Mouse (Mus musculus): ENCODE measurements around the gene Nub1.

Nub1 gene

DNA sequence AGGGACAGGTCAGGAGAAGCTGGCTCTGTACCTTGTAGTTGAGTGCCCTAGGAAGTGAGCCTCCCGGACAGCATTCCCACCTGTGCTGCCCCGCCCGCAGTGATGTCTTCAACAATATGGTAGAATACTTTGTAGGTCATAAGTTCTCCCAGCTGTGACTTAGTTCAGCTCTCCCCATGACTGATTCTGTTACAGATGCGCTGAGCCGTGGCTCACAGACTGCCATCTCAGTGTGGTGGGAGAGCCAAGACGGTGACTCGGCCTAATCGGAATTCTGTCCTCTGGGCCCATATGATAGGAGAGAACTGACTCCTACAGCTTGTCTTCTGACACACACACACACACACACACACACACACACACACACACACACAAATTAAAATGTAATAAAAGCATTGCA, 19.3 kb downstream of the Nub1 start:
- no peak for DNase-seq

- no peak for DNase-seq
Measured at GRCm38 (mm10) chr5:24709962-24710361, 24.6 kb downstream of the Nub1 start.

DNA sequence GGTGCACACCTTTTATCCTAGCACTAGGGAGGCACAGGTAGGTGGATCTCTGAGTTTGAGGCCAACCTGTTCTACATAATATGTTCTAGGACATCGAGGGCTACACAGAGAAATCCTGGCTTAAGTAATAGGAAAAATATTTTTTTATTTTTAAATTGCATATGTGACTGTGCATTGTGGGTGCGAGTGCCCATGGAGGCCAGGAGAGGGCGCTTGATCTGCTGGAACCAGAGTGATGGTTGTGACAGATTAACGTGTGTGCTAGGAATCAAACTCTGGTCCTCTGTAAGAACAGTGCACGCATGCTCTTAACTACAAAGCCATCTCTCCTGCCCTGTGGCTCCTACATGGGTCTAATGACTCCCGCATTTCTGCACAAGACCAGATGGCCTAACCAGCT, 26.3 kb downstream of the Nub1 start:
- DNase-seq: no peak

GRCm38 (mm10) chr5:24713199-24713598, 27.9 kb downstream of the Nub1 start:
- no peak for DNase-seq

DNA sequence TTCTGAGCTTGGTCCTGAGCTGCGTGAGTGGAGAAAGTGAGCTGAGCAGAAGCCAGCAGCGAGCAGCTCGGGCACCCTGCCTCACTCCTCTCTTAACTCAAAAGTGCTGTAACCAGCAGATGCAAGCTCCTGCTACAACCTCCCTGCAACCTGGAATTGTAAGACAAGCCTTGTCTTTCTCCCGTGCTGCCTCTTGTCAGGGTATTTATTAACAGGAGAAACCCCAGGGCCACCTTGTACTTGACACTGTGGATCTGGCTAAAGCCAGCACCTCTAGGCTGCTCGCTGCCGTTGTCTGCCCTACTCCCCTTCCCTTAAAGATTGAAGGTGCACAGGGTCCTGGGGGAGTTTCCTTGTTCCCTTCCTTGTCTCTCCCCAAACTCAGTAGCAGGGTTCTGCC, 28.7 kb downstream of the Nub1 start:
- peak; percentile 22 to 38 for DNase-seq

DNA sequence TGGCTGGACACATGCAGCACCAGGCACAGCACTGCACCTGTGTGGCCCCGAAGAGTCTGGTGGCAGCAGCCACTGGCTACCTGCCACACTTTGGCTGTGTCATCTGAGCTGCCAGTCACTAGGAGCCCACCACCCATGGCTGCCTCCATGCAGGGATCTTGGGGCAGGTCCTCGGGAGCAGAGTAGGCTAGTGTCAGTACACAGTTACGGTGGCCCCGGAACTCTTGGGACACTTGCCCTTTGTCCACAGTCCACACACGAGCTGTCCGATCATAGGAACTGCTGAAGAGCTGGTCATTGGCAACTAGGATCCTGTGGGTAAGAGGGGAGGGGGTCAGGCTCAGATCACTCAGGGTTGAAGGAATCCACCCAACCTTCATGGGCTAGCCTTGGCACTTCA, 32.7 kb downstream of the Nub1 start:
- no peak for DNase-seq

- no peak for DNase-seq
Measured at GRCm38 (mm10) chr5:24719852-24720251, 34.5 kb downstream of the Nub1 start.

DNA sequence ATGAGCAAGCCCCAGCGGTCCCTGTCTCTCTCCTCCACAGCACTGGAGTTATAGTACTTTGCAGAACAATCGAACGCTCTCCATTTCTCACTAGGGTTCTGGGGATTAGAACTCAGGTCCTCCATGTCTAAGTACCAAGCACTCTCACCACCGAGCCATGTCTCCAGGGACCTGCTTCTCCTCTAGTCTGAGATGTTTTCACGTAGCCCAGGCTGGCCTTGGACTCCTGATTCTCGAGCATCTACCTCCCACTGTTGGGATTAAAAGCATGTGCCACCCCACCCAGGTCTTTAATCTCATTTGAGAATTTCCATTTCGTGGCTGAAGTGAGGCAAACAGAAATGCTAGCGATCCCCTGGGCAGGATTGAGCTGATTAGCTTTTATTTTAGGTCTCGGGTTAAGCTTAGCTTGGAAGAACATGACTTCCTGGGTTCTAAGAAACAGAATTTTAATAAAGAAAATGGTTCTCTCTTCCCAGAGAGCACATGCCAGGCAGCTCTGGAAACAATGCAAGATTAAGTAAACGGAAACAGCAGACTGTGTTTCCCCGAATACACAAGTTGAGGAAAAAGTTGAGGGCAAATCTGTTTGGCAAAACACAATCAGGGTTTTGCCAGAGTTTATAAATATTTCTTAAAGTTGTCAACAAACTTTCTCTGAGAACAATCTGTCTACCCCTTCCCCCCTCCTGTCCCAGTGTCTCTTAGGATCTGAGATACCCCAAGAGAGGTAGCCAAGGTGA, 38.4 kb downstream of the Nub1 start:
- no peak for DNase-seq

DNA sequence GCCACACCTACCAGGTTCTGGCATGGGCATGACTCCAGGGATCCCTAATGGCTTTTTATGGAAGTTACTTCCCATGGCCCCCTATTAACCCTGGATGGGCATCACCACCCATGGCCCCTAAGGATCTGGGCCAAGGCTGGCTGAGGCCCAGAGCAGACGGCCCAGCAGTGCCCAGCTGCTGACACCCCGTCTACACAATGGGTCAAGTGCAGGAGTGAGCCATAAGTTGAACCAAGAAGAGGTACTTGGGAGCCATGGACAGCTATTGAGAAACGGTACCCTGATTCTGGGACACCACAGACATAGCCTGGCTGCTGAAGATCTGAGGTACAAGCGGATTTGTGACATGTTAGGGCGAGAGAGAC, 38.9 kb downstream of the Nub1 start:
- DNase-seq: no peak

- no peak for DNase-seq
Measured at GRCm38 (mm10) chr5:24724805-24725204, 39.5 kb downstream of the Nub1 start.

- peak in 1 of 2 experiments; percentile 23 for DNase-seq
Measured at GRCm38 (mm10) chr5:24725897-24726296, 40.6 kb downstream of the Nub1 start.

DNA sequence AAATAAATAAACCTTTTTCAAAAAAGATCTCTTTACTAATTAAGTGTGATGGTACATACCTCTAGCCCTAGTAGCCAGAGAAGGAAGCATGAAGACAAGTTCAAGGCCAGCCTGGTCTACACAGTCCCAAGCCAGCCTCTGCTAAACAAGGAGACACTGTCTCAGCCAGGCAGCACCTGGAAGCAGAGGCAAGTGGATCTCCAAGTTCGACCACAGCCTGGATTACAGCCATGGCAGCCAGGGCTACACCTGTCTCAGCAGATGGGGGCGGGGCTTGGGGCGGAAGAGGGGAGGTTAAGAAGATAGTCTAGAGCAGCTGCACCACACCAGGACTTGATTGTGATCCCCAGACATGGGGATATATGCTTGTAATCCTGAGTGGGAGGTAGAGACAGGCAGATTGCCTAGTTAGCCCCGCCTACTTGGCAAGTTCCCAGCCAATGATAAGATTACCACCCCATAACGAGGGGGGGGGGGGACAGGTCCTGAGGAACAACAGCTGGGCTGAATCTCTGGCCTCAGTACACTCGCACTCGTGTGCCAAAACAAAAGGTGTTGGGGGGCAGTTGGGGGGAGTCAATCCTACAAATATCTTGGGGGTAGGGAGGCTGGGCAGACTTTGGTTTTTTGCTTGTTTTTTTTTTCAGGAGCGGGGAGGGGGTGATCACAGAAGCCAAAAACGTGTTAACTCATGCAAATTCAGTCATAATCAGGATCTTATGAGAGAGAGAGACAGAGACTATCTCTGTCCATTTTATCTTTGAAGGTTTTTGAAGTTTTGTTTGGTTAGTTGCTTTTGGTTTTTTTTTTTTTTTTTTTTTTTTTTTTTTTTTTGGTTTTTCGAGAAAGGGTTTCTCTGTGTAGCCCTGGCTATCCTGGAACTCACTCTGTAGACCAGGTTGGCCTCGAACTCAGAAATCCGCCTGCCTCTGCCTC, 41.8 kb downstream of the Nub1 start:
- no peak for DNase-seq

- no peak for DNase-seq
Measured at GRCm38 (mm10) chr5:24729797-24730487, 44.6 kb downstream of the Nub1 start.

- no peak for DNase-seq
Measured at GRCm38 (mm10) chr5:24730488-24730871, 45.1 kb downstream of the Nub1 start, which contains the start of gene Wdr86. Wdr86 (minus strand) TSS chr5:24730727.

DNA sequence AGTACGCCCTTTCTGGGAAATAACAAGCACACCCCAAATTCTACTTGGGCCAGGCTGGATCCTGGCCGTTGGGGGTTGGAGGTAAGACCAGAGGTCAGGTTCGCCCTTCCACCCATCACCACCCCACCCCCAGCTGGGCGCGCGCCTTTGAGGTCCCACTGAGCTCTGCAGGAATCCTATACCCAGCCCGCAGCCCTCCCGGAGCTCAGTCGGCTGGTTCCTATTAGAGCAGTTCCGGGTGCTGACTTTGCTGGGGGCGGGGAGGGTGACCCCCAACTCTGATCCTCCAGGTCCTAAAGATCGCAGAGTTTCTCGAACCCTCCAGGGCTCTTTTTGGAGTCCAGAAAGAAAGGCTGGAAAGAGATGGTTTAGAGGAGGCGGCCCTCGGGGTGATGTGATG, 45.7 kb downstream of the Nub1 start:
- no peak for DNase-seq

GRCm38 (mm10) chr5:24733134-24733533, 47.8 kb downstream of the Nub1 start:
- peak; percentile 40 to 52 for DNase-seq

GRCm38 (mm10) chr5:24733771-24734426, 48.6 kb downstream of the Nub1 start:
- no peak for DNase-seq

GRCm38 (mm10) chr5:24737595-24737994, 52.3 kb downstream of the Nub1 start:
- DNase-seq: no peak

- DNase-seq: no peak
Measured at GRCm38 (mm10) chr5:24738517-24738916, 53.2 kb downstream of the Nub1 start.

DNA sequence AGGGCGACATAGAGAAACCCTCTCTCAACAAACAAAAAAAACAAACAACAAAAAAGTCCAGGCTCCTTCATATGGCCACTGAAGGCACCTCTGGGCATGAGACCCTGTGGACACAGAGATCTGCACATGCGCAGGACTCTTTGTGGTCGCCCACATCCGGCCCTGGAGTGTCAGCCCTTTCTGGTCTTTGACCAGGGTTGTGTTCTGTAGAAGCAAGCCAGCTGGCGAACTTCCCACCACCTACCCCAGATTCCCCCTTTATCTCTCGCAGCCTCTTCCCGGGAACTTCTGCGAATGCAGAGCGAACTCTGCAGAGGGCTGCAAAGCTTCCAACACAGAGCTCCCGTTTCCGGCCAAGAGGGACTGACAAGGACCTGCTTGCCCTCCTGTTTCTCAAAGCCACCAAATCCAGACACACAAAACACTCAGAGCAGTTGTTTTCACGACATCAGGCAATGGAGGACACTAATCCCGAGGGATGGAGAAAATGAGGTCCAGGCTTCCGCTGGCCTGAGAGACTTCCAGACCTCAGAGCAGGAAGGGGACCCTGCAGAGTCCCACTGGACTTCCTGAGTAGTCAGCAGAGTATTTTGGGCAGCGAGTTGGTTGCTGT, 53.9 kb downstream of the Nub1 start:
- peak; percentile 50 to 60 for DNase-seq

GRCm38 (mm10) chr5:24741172-24741885, 56.0 kb downstream of the Nub1 start:
- DNase-seq: no peak

- DNase-seq: no peak
Measured at GRCm38 (mm10) chr5:24743956-24744355, 58.6 kb downstream of the Nub1 start.
